Mouse (Mus musculus) left cerebral cortex, adult 2 months (tissue): ENCODE measurements at regions not wholly inside any gene's neighbourhood (a gene's known extent, or its start where the extent isn't known, plus 50 kb on each side); places are given as distances from the start of the nearest gene placed in this dataset.
"Not testable (repeated sequence)": the region's sequence is repeated elsewhere in the genome, so short reads cannot be mapped to it uniquely, and the experiment has no call there.

Experiments used
- DNase-seq, 2 experiments: peaks; one replicate each; pipeline ENCODE4 v3.0.0; 2021 to 2022; ENCODE audit warnings: low spot score in 2 of 2, mixed read lengths in 1 of 2; ENCODE audit errors: extremely low spot score in 1 of 2
- H3K27ac ChIP-seq: fragments of 200-600 bp; 2 replicates; pipeline ENCODE4 v1.8.1; 2022
- H3K4me3 ChIP-seq: fragments of 200-600 bp; 2 replicates; pipeline ENCODE4 v1.8.1; 2022
- CTCF ChIP-seq: fragments of 200-600 bp; IDR thresholded peaks from 2 replicates; pipeline ENCODE4 v1.8.1; 2022; ENCODE audit warnings: antibody characterized with exemption, mild to moderate bottlenecking, moderate library complexity
- intact Hi-C: fragments of 180-260 bp; cut with DNase I; formaldehyde crosslinking; loops from one replicate; pipeline ENCODE4 v1.15.1; 2025

GRCm38 (mm10) chr3:31603237-31603636 lies 293.1 kb upstream of the Slc7a14 start:
- Histone ChIP-seq H3K27ac (no peak overlapping the region), H3K4me3 (no peak overlapping the region)
- peak; percentile 73 to 83 for DNase-seq
- peak; percentile 96 for TF ChIP-seq CTCF
- intact Hi-C loops: loop anchor here (1.0 to 5.0 kb wide), 2 partner anchors 457 to 546 kb away; no protein-coding TSS in a partner anchor

- H3K27ac ChIP-seq, DNase-seq, intact Hi-C loops, H3K4me3 ChIP-seq: not testable (repeated sequence)
Measured at GRCm38 (mm10) chr3:31596581-31596980, 286.4 kb upstream of the Slc7a14 start.

- Histone ChIP-seq H3K4me3 (no peak overlapping the region), H3K27ac (no peak overlapping the region)
- peak; percentile 27 to 32 for DNase-seq
- TF ChIP-seq CTCF: peak; percentile 56
- intact Hi-C loops: no loop called here
Measured at GRCm38 (mm10) chr3:31585971-31586370, 275.8 kb upstream of the Slc7a14 start.

- intact Hi-C loops: no loop called here
- no peak overlapping the region for H3K27ac ChIP-seq
- TF ChIP-seq CTCF: no peak
- no peak for DNase-seq
- no peak overlapping the region for H3K4me3 ChIP-seq
Measured at GRCm38 (mm10) chr3:31573849-31574248, 263.7 kb upstream of the Slc7a14 start.
